Mouse (Mus musculus): ENCODE results near the gene Btbd16.

Btbd16 gene

DNA sequence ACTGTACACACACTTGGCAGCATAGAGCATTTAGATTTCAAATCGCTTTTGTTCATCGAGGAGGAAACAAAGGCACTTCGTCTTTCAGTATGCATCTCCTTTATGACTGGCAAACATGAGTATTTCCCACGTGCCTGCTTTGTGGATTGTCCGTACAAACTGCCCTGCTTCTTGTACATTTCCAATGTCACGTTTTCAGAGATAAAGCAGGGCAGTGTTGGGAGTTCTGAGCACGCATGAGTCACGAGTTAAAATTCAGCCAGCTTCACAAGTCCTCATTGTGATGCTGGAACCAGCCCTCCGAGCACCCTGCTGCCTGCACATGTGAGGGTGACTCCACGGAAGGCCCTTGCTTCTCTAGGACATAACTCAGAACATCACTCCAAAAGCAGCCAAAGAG, 45.8 kb downstream of the Btbd16 start:
- DNase-seq = no peak

GRCm38 (mm10) chr7:130823992-130824391, 50.1 kb downstream of the Btbd16 start:
- no peak for DNase-seq

DNA sequence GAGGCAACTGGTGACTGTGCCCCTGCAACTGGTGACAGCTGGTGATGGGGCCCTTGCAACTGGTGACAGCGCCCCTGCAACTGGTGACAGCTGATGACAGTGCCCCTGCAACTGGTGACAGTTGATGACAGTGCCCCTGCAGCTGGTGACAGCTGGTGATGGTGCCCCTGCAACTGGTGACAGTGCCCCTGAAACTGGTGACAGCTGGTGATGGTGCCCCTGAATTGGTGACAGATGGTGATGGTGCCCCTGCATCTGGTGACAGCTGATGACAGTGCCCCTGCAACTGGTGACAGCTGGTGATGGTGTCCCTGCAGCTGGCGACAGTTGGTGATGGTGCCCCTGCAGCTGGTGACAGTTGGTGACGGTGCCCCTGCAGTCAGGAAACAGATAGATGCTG, 52.5 kb downstream of the Btbd16 start:
- no peak for DNase-seq

- DNase-seq = peak; percentile 62
Observed at GRCm38 (mm10) chr7:130827431-130827830, 53.6 kb downstream of the Btbd16 start.

GRCm38 (mm10) chr7:130827844-130828403, 54.1 kb downstream of the Btbd16 start:
- DNase-seq = no peak

- DNase-seq = no peak
Observed at GRCm38 (mm10) chr7:130828475-130828874, 54.6 kb downstream of the Btbd16 start.

- DNase-seq = no peak
Observed at GRCm38 (mm10) chr7:130831586-130831985, 57.7 kb downstream of the Btbd16 start.

DNA sequence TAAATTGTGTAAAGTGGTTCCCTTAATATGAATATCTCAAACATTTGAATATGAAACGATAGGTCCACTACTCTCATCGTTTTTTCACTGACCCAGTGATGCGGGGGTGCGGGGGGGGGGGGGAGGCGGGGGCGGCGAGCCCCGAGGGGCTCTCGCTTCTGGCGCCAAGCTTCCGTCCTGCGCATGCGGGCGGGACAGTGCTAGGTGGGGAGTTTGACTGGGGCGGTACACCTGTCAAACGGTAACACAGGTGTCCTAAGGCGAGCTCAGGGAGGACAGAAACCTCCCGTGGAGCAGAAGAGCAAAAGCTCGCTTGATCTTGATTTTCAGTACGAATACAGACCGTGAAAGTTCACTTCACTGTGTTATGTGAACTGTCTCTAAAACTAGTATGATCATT, 60.4 kb downstream of the Btbd16 start:
- DNase-seq = no peak

DNA sequence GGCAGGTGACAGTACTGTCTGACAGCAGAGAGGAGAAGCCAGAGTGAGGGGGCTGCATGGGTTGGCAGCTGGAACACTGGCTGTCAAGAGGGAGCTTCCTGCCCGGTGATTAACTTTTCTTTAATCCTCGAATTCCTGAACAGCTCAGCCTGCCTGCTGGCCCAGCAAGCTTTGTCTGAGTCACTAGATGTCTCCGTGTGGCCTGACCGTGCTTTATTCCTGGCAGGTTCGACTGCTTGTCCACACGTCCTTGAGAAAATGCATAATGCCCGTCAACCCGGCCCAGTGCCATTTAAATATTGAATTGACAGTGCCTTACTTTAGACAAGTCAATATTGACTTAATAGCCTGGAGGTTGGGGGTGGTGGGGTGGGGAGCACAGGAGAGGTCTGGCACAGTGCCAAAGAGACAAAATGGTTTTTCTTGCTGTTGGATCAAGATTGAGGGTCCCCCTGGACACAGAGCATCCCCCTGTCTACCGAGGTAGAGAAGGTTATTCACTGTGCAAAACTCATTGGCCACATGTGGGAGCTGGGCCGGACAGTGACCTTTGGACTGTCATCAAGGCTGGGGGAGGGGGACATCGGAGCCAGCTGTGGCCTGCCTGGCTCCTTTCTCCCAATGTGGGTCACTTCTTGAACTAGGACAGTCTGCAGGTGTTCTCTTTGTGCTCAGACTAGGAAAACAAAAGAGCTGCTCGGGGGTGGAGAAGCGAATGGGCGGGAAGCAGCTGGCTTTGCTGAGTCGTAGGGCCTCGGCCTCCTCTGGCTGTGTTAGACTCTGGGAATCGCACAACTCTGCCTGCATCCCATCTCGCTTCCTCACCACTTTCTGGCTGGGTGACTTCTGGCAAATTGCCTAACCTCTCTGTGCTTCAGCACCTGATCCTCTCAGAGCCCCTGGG, 61.3 kb downstream of the Btbd16 start:
- peak; percentile 46 for DNase-seq

GRCm38 (mm10) chr7:130836066-130836465, 62.2 kb downstream of the Btbd16 start:
- DNase-seq = no peak

GRCm38 (mm10) chr7:130837941-130838657, 64.2 kb downstream of the Btbd16 start:
- DNase-seq = peak; percentile 80

DNA sequence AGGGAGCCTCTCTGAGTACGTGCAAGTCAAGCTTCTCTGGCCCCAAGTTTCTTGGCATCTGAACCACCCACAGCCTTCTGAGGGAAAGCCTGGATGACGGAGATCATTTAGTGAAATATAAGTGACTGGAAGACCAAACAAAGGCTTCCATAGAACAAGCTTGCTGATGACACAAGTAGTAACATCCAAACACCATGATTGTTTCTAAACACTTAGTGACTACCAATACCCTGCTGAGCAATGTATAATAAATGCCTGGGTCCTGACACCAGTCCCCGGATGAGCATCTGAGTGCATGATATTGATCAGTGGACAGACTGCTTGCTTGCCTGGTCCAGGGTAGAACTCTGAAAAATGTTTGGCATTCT, 64.8 kb downstream of the Btbd16 start:
- DNase-seq = peak; percentile 23

DNA sequence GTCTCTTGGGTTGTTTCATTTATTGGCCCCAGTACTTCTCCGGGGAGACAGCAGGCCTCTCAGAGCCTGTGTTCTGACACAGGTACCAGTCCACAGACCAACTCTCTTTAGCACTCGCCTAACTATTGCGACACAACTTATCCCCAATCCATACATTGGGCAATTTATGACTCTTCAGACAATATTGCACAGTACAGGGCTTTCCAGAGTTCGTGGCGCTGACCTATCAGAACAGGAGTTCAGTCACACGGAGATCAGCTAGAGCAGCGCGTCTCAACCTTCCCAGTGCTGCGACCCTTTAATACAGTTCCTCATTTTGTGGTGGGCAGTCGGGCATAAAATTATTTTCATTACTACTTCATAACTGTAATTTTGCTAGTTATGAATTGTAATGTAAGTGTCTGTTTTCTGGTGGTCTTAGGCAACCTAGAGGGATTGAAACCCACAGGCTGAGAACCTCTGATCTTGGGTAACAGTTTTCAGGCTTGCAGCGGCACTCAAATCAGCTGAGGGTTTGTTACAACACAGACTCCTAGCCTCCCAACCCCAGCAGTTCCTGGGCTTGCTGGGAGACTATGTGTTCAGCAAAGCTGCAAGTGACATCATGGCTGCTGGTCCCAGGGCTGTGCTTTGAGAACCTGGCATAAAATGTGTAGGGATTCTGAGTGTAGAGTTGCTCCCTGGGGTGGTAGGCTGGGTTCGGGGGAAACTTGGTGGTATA, 65.7 kb downstream of the Btbd16 start:
- DNase-seq = no peak

GRCm38 (mm10) chr7:130847164-130847718, 73.4 kb downstream of the Btbd16 start:
- no peak for DNase-seq

DNA sequence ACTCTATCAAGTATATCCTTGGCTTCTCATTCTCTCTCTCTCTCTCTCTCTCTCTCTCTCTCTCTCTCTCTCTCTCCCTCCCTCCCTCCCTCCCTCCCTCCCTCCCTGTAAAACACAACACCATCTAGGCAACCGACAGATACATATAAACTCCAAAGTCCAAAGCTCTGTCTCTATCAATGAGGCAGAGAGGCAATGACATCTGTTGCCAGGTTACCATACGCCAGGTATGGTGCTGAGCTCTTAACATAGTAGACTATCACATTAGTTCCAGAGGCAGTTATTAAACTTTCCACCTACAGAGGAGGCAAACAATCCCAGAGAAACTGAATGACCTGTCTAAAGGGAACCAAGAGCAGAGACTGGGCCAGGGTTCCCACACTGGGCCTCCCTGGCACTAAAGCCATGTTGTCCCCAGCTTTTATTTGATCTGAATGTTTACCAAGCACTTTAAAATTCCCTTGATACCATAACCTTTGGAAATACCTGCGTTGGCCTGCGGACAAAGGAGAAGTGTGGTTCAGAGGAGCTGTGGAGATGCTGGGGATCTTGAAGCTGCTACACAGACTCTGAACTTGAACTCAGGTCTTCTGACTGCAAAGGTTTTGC, 80.9 kb downstream of the Btbd16 start:
- DNase-seq = no peak

GRCm38 (mm10) chr7:130855681-130856080, 81.8 kb downstream of the Btbd16 start:
- DNase-seq = peak; percentile 62

DNA sequence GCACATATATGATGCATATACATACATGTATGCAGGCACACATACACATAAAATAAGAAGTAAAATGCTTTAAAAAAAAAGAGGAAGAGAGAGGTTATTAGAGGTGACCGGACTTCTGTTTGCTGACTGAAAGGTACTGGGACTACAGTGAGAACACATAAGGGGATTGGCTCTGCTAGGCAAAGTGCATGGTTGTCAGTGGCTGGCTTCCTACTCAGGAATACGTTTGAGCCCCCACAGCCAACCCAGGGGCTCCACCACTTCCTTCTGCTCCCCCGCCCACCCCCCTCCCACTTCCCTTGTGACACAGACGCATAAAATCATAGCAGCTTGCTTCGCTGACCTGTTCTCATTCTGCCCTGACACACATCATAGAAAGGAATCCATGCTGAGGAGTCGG, 84.1 kb downstream of the Btbd16 start:
- DNase-seq = no peak

- DNase-seq = no peak
Observed at GRCm38 (mm10) chr7:130859926-130860325, 86.1 kb downstream of the Btbd16 start.

GRCm38 (mm10) chr7:130860721-130861142, 86.9 kb downstream of the Btbd16 start:
- DNase-seq = no peak

DNA sequence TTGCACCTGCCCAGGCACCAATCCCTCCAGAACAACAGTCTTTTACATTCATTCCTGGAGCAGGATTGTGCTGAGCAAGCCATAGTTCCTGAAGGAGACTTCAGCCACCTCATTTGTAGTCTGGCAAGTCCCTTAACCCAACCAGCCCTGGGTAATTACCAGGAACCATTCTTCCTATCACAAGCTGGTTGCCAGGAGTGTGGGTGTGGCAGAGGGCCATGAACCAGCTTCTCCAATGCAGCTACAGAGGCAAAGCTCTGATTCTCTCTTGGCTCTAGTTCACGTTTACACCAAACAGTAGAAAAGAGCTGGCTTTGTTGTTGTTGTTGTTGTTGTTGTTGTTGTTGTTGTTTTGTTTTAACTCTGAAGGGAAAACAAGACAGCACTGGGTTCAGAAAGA, 88.6 kb downstream of the Btbd16 start:
- DNase-seq = no peak

DNA sequence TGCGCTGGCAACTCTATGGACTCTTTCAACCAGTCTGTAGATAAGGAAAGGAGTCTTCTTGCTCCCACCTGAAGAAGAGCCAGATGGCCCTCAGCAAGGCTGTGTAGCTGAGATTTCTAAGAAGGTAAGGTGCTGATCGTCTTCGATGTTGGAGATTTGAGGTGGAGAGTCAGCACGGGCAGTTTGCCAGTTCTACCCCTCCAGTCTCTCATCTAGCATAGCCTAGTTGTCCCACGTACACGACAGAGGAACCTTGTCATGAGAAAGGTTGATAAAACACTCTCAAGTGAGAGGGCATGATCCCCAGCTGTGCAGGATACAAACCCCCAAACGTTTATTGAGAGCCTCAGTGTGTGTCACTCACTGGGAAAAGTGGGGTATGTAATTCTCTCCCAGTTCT, 90.8 kb downstream of the Btbd16 start:
- no peak for DNase-seq
